Mouse (Mus musculus): ENCODE data around the gene Apoc2. TPM values are rescaled to one million over a fixed set of nuclear protein-coding genes. Genes with fewer than 3 reads are reported as not detected.
A peak's percentile ranks its signal among the peaks of the same experiment; 100 is the strongest.

The Apoc2 gene
- polyA plus RNA-seq, 1 experiment from 2014 or later = not detected

DNA sequence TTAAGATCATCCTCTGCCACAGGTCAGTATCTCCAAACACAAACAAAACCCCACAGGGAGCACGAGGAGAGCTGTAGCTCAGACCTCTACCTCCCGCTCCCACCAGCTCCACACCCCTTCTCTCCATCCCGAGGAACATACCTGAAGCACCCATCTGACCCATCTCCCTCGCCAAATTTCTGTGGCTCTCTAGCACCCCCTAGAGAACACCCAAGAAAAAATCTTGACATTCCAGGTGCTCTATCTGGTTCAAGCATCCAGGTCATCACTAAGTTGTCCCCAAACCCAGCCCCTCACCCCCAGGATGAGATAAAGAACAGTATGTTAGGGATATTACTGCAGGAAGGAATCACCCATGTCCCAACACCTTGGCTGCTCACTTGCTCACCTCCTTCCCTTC lies 35.5 kb upstream of the Apoc2 start:
- no peak overlapping the region for H3K27ac ChIP-seq
- peaks cover 46% of the 10 kb centered on the region for H3K36me3 ChIP-seq
- peaks cover 24% of the 10 kb centered on the region for H3K4me1 ChIP-seq
- no peaks in the 10 kb centered on the region for H3K27me3 ChIP-seq
- no peak overlapping the region for H3K4me3 ChIP-seq
- WGBS = 52% methylated on average over 4 of the region's 4 CpGs
- no peaks in the 10 kb centered on the region for H3K9me3 ChIP-seq (replicated peaks)
- H3K9ac ChIP-seq = no peak overlapping the region
- ATAC-seq (ENCODE audit: low FRiP score) = no peak
- H3K4me2 ChIP-seq (replicated peaks) = no peak overlapping the region

DNA sequence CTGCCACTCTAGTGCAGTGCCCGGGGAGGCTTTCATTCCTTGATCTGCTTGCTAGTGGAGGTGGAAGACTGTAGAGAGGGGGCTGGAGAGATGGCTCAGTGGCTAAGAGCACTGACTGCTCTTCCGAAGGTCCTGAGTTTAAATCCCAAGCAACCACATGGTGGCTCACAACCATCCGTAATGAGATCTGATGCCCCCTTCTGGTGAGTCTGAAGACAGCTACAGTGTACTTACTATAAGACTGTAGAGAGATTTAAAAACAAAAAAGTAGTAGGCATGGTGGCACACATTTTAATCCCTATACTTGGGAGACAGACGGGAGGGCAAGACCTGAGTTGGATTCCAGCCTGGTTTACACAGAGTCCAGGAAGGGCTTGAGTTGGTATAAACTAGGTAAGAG lies 34.7 kb upstream of the Apoc2 start:
- no peak overlapping the region for H3K27ac ChIP-seq
- WGBS = 83% methylated on average over 4 of the region's 4 CpGs
- H3K4me2 ChIP-seq (replicated peaks) = no peak overlapping the region
- no peaks in the 10 kb centered on the region for H3K27me3 ChIP-seq
- H3K4me3 ChIP-seq = no peak overlapping the region
- H3K36me3 ChIP-seq = peaks cover 51% of the 10 kb centered on the region
- H3K4me1 ChIP-seq = peaks cover 24% of the 10 kb centered on the region
- no peak for ATAC-seq (ENCODE audit: low FRiP score)
- H3K9me3 ChIP-seq (replicated peaks) = no peaks in the 10 kb centered on the region
- no peak overlapping the region for H3K9ac ChIP-seq

DNA sequence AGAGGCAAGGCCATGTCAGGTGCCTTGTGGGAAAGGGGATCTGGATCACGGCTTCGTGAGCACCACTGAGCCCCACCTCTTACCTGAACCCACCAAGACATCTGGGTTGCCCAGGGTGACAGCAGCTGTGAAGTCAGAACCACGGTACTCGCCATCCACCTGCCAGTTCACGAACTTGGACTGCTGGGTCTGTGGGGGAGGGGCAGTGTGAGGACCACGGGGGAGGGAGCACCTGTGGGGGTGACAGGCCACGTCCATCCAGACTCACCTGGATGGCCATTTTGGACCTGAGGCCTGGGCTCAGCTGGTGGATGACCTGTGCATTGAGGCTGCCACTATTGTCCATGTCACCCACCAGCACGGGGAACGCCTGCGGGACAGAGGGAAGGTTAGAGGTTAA lies 32.9 kb upstream of the Apoc2 start:
- WGBS = 93% methylated on average over 10 of the region's 10 CpGs
- Histone ChIP-seq H3K27ac (no peak overlapping the region), H3K9me3 (replicated peaks) (no peaks in the 10 kb centered on the region), H3K36me3 (peaks cover 59% of the 10 kb centered on the region), H3K4me1 (peaks cover 17% of the 10 kb centered on the region), H3K4me3 (no peak overlapping the region), H3K27me3 (no peaks in the 10 kb centered on the region), H3K4me2 (replicated peaks) (no peak overlapping the region), H3K9ac (no peak overlapping the region)
- ATAC-seq (ENCODE audit: low FRiP score) = no peak

DNA sequence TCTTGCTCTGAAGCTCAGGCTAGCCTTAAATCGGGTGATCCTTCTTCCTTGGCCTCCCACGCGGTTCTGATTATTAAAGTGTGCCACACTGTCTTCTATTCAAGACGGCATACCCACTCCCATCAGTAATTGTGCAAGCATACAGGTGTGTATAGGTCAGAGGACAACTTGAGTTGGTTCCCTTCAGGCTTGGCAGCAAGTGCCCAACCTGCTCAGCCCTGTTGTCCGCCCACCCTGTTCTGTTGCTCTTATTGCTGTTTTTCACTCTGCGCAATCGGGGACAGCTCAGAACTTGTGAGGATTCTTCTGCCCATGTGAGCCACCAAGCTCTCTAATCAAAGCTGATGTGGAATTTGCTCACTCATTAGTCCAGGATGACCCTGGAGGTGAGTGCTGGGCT lies 27.5 kb upstream of the Apoc2 start:
- peaks cover 51% of the 10 kb centered on the region for H3K36me3 ChIP-seq

DNA sequence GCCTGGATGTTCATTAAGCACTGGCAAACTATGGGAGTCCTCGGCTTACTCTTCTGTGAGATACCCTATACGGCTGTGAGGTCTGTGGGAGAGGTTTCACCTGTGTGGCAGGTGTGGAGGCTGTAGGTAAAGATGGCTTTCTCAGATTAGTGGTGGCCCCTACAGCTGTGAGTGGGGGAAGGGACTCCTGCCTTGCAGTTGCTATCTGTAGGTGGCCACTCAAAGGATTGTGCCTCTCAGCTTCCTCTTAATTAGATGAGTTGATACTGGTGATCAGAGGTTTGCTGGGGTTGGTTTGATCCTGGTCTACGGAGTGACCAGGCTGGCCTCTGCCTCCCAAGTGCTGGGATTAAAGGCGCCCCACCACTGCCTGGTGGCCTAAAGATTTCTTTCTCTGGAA lies 26.7 kb upstream of the Apoc2 start:
- Histone ChIP-seq H3K27ac (no peak overlapping the region), H3K4me1 (peaks cover 5% of the 10 kb centered on the region), H3K9me3 (replicated peaks) (no peaks in the 10 kb centered on the region), H3K36me3 (peaks cover 45% of the 10 kb centered on the region), H3K4me2 (replicated peaks) (no peak overlapping the region), H3K4me3 (no peak overlapping the region), H3K27me3 (no peaks in the 10 kb centered on the region), H3K9ac (no peak overlapping the region)
- WGBS = 95% methylated on average over 4 of the region's 4 CpGs
- no peak for ATAC-seq (ENCODE audit: low FRiP score)

More for the DNA sequence above, 27.5 kb upstream of the Apoc2 start:
- WGBS = 93% methylated on average over 7 of the region's 7 CpGs
- H3K27me3 ChIP-seq = no peaks in the 10 kb centered on the region
- H3K9me3 ChIP-seq (replicated peaks) = no peaks in the 10 kb centered on the region
- no peak overlapping the region for H3K27ac ChIP-seq
- H3K4me1 ChIP-seq = peaks cover 4% of the 10 kb centered on the region; the same call in 1 of the 2 replicates
- H3K9ac ChIP-seq = no peak overlapping the region
- H3K4me2 ChIP-seq (replicated peaks) = no peak overlapping the region
- no peak for ATAC-seq (ENCODE audit: low FRiP score)
- no peak overlapping the region for H3K4me3 ChIP-seq

DNA sequence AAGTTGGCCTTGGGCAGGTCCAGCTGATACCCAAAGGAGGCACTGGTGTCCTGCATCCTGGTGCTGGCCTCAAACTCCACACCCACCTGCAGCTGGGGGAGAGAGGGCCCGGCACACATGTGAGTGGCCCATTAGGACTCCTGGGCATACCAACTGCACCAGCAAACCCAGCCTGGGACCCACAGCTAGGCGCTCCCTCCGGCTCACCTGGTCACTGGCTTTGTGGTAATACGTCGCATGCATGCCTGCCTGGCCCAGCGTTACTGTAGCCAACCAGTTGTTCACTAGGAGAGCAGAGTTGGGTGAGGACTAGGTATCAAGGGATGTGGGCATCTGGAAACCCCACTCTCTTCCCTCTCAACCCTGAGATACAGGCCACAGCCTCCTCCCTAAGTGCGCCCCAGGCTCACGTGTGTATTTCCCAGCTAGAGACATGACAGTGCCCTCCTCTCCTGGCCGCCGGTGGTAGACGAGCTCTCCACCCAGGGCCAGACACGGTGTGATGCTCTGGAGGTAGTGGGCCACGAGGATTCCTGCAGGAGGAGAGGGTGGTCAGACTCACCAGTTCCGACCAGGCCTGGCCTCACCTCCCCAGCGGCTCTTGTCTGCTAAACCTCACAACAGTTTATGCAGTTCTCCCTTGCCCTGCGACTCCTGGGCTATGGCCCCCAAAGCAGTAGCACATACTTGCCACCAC lies 25.3 kb upstream of the Apoc2 start:
- Histone ChIP-seq H3K4me1 (peaks cover 20% of the 10 kb centered on the region), H3K27ac (no peak overlapping the region), H3K4me2 (replicated peaks) (no peak overlapping the region), H3K27me3 (no peaks in the 10 kb centered on the region), H3K9me3 (replicated peaks) (no peaks in the 10 kb centered on the region), H3K4me3 (no peak overlapping the region), H3K9ac (no peak overlapping the region), H3K36me3 (peaks cover 33% of the 10 kb centered on the region)
- ATAC-seq (ENCODE audit: low FRiP score) = no peak
- WGBS = 96% methylated on average over 16 of the region's 16 CpGs

DNA sequence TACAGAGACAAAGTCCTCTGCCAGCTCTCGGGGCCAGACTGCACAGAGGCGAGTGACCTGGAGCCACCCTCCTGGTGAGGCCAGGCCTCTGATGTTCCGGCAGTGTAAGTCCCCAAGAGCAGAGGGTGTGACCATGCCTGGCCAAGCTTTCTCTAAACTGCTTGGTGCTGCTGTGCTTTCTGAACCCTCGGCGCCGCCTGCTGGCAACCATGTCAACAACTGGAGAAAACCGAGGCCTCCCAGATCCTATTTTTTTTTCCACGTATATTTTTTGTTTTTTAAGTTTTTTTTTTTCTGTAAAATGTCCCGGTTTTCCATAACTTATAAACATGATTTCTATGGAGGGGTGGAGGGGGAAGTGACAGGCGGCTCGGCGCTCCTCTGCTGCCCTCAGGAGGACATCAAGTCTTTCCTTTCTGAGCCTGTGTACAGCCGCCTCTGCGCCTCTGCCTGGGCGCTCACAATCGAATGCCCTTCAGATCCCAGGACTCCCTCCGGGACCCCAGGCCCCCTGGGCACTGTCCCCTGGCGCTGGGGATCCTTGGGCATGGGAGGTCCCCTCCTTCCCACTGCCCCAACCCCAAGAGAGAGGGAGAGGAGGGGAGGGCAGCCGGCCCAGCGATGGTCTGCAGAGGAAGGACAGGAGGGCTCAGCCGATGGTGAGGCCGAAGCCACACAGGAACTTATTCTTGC lies 23.5 kb upstream of the Apoc2 start:
- H3K4me3 ChIP-seq = no peak overlapping the region
- peaks cover 21% of the 10 kb centered on the region for H3K4me1 ChIP-seq
- WGBS = 29% methylated on average over 22 of the region's 22 CpGs
- 0 out of 2 replicates have a peak overlapping the region, but pooled peaks have one; percentile 57 for H3K27ac ChIP-seq
- H3K27me3 ChIP-seq = no peaks in the 10 kb centered on the region
- 0 out of 2 replicates have a peak, but pooled peaks have one; percentile 39 for ATAC-seq (ENCODE audit: low FRiP score)
- H3K9me3 ChIP-seq (replicated peaks) = peaks cover 8% of the 10 kb centered on the region; the same call in 1 of the 2 replicates
- peaks cover 24% of the 10 kb centered on the region for H3K36me3 ChIP-seq
- H3K4me2 ChIP-seq (replicated peaks) = 0 out of 2 replicates have a peak overlapping the region, but pooled peaks have one; percentile 7
- H3K9ac ChIP-seq = 0 out of 2 replicates have a peak overlapping the region, but pooled peaks have one; percentile 13

DNA sequence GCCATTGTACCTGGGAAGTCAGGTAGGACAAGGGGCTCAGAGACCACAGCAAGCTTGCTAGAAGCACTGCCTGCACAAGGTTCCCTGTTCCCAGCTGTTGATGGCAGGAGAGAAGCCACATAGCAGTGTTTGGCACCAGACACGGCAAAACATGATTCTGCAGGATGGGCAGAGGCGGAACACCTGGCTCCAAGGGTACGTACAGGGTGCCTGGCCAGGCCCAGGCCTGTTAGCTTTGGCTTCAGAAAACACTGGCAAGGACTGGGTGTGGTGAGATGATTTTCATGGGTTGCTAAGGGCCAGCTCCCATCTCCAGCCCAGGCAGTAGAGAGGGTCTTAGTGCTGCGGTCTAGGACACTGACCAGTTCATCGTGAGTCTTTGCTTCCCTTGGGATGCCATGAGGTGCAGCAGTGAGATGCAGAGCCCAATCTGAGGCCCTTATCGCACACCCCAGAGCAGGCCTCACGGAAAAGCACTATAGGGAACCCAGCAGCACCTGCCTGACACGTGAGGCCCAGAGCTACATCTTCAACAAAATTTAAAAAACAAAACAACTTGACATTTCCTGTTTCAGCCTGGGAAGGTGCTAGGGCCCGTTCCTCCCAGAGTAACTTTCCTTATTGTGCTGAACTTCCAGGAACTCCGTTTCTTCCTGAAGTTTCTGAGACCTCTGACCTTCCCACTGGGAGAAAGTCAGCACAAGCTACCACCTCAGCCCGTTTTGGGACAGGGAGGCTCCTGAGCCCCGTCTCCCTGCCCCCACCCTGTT lies 22.7 kb upstream of the Apoc2 start:
- peaks cover 23% of the 10 kb centered on the region; the same call in 1 of the 2 replicates for H3K36me3 ChIP-seq
- peaks cover 8% of the 10 kb centered on the region; the same call in 1 of the 2 replicates for H3K9me3 ChIP-seq (replicated peaks)
- no peak overlapping the region; the same call in 1 of the 2 replicates for H3K27ac ChIP-seq
- no peak overlapping the region for H3K4me3 ChIP-seq
- ATAC-seq (ENCODE audit: low FRiP score) = no peak
- H3K4me2 ChIP-seq (replicated peaks) = 0 out of 2 replicates have a peak overlapping the region, but pooled peaks have one; percentile 7
- peaks cover 21% of the 10 kb centered on the region for H3K4me1 ChIP-seq
- H3K27me3 ChIP-seq = no peaks in the 10 kb centered on the region
- H3K9ac ChIP-seq = no peak overlapping the region
- WGBS = 60% methylated on average over 12 of the region's 12 CpGs

DNA sequence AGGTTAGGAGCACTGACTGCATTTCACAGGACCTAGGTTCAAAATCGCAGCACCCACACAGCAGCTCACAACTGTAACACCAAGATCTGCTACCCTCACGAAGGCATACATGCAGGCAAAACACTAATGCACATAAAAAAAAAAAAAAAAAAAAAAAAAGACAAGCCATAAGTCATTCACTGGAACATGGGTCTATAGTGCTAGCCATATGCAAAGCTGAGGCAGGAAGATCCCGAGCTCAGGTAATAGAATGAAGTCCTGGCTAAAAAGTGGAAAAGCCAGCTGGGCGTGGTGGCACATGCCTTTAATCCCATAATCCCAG lies 22.0 kb upstream of the Apoc2 start:
- Histone ChIP-seq H3K36me3 (peaks cover 23% of the 10 kb centered on the region; the same call in 1 of the 2 replicates), H3K9ac (no peak overlapping the region), H3K4me1 (peaks cover 21% of the 10 kb centered on the region), H3K4me3 (no peak overlapping the region), H3K27ac (no peak overlapping the region), H3K4me2 (replicated peaks) (no peak overlapping the region), H3K27me3 (no peaks in the 10 kb centered on the region), H3K9me3 (replicated peaks) (peaks cover 8% of the 10 kb centered on the region; the same call in 1 of the 2 replicates)
- 79% methylated on average over 4 of the region's 4 CpGs for WGBS
- ATAC-seq (ENCODE audit: low FRiP score) = no peak

DNA sequence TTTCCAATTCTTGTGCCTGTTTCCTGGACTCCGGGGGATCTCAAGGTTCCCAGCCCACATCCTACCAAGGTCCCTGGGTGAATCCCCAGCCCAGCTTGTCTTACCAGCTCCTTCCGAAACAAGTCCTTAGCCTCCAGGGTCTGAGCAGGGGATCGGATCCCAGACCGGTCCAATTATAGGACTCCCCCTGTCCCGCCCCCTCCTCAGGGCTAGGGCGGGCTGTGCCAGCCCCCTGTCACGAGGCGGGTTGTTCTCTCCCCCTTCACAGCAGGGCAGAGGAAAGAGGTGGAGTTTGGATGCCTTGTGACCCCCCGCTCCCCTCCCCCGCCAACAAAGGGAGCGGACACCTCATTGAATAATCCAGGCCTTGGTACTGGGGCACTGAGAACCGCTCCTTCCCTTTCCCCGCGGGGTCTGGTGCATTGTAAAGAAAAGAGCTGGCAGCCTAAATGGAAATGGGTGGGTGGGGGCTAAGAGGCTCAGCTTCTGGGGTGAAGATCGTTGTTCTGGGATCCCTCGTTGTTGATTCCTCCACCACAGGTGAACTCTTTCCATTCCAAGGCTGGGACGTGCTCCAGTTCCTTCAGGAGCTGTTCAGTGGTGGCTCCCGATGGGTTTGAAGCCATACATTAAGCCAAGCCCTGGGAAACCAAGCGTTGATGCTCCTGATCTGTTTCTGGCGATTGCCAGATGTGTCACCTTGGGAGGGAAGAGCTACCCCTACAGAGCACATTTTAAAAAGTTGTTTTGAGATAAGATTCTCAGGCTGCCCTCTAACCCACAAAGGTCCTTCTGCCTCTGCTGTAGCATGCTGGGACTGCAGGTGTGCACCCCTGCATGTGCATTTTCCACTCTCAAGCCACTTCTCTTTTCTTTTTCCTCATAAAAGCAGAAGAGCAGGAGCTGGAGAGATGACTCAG lies 21.4 kb upstream of the Apoc2 start, which contains the start of gene Apoe:
Gene Apoe (minus strand): TSS at position 282 of the 920 bp plus-strand sequence.
- H3K4me3 ChIP-seq = peak within 1 kb of the TSS; percentile 31
- H3K9ac ChIP-seq = peak within 1 kb of the TSS; percentile 62
- H3K4me1 ChIP-seq = peaks cover 21% of the 10 kb centered on the region
- peaks cover 21% of the 10 kb centered on the region; the same call in 1 of the 2 replicates for H3K36me3 ChIP-seq
- 2% methylated on average over 20 of the region's 20 CpGs for WGBS
- peaks cover 8% of the 10 kb centered on the region; the same call in 1 of the 2 replicates for H3K9me3 ChIP-seq (replicated peaks)
- H3K4me2 ChIP-seq (replicated peaks) = peak within 1 kb of the TSS; percentile 69
- ATAC-seq (ENCODE audit: low FRiP score) = peak; percentile 56
- no peaks in the 10 kb centered on the region for H3K27me3 ChIP-seq
- no peak within 1 kb of the TSS for H3K27ac ChIP-seq

Data from hindbrain, embryonic 12.5 days (tissue).